Mouse (Mus musculus) thymus, adult 2 months (tissue): ENCODE measurements around the gene Kpna1.

ENCODE experiments used
- CTCF ChIP-seq: fragments of 200-500 bp; IDR thresholded peaks from 2 replicates; pipeline ENCODE4 v1.5.1; 2012; ENCODE audit warnings: mild to moderate bottlenecking, control low read depth, low read length, moderate library complexity, borderline replicate concordance; ENCODE audit not compliant: control insufficient read depth, poor library complexity, insufficient read depth; ENCODE audit errors: extremely low read depth
- POLR2A ChIP-seq: fragments of 200-500 bp; IDR thresholded peaks from 2 replicates; pipeline ENCODE4 v1.6.1; 2012; ENCODE audit warnings: mild to moderate bottlenecking, low read length, control low read depth, moderate library complexity; ENCODE audit not compliant: control insufficient read depth, poor library complexity, insufficient read depth; ENCODE audit errors: extremely low read depth

DNA sequence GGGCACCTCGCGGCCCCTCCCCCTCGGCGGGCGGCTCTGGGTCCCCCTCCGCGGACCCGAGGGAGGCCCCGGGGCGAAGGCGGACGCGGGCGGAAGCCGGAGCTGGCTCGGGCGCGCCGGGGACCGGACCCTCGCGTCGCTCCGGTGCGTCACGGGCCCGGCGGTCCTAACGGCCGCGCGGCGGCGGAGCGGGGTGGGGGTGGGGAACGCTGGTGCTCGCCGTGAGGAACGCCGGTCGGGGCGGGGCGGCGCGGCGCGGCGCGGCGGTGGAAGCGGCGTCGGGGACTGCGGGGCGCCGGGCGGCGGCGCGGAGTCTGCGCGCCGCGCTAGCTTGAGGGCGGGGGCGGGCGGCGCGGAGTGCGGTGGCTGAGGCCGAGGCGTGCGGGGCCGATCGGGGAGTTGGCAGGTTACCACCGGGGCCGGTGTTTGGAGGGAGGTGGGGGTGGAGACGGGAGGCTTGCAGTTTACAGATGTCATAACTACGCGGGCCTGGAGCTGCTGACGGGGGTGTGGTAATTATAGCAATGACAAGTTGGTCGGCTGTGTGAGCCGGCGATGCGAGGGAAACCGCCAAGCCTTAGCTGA is 5.1 kb downstream of the Kpna1 start:
- TF ChIP-seq CTCF = no peak
- no peak for TF ChIP-seq POLR2A
